Mouse (Mus musculus): Measurements from ENCODE around the gene Fbxo31.

Fbxo31 gene

GRCm38 (mm10) chr8:121591178-121592066 is 12.8 kb upstream of the Fbxo31 start:
- in situ Hi-C loops (cut with MboI; ENCODE audit: low pct_unique_long_range_greater_than_20kb in 1 of 2, low sequenced_read_pairs in 2 of 2, unreplicated experiment in 1 of 2): loop anchor here (10.0 to 25.0 kb wide), 2 partner anchors 47 to 346 kb away; partner anchors contain the start of genes 1700018B08Rik (in 2 of the 2), Banp (in 1 of the 2) and Car5a (in 1 of the 2)

GRCm38 (mm10) chr8:121590203-121591177 is 11.9 kb upstream of the Fbxo31 start, which contains the start of gene Map1lc3b:
Gene Map1lc3b, plus strand, starts transcription at chr8:121590361.
- in situ Hi-C loops (cut with MboI; ENCODE audit: low pct_unique_long_range_greater_than_20kb in 1 of 2, low sequenced_read_pairs in 2 of 2, unreplicated experiment in 1 of 2): loop anchor here (10.0 to 25.0 kb wide), 2 partner anchors 46 to 347 kb away; partner anchors contain the start of genes 1700018B08Rik (in 2 of the 2), Banp (in 1 of the 2) and Car5a (in 1 of the 2)

GRCm38 (mm10) chr8:121589205-121589726 is 10.7 kb upstream of the Fbxo31 start:
- in situ Hi-C loops (cut with MboI; ENCODE audit: low pct_unique_long_range_greater_than_20kb in 1 of 2, low sequenced_read_pairs in 2 of 2, unreplicated experiment in 1 of 2): loop anchor here in 1 of 2 experiments (25.0 kb wide), 1 partner anchor 348 kb away; the partner anchor contains the start of genes Banp and Car5a

GRCm38 (mm10) chr8:121588750-121589149 is 10.1 kb upstream of the Fbxo31 start:
- in situ Hi-C loops (cut with MboI; ENCODE audit: low pct_unique_long_range_greater_than_20kb in 1 of 2, low sequenced_read_pairs in 2 of 2, unreplicated experiment in 1 of 2): loop anchor here in 1 of 2 experiments (25.0 kb wide), 1 partner anchor 349 kb away; the partner anchor contains the start of genes Banp and Car5a

GRCm38 (mm10) chr8:121585159-121585825 is 6.7 kb upstream of the Fbxo31 start:
- in situ Hi-C loops (cut with MboI; ENCODE audit: low pct_unique_long_range_greater_than_20kb in 1 of 2, low sequenced_read_pairs in 2 of 2, unreplicated experiment in 1 of 2): loop anchor here in 1 of 2 experiments (25.0 kb wide), 1 partner anchor 352 kb away; the partner anchor contains the start of genes Banp and Car5a

- in situ Hi-C loops (cut with MboI; ENCODE audit: low pct_unique_long_range_greater_than_20kb in 1 of 2, low sequenced_read_pairs in 2 of 2, unreplicated experiment in 1 of 2): loop anchor here in 1 of 2 experiments (25.0 kb wide), 1 partner anchor 353 kb away; the partner anchor contains the start of genes Banp and Car5a
Observed at GRCm38 (mm10) chr8:121584730-121585129, 6.1 kb upstream of the Fbxo31 start.

- in situ Hi-C loops (cut with MboI; ENCODE audit: low pct_unique_long_range_greater_than_20kb in 1 of 2, low sequenced_read_pairs in 2 of 2, unreplicated experiment in 1 of 2): loop anchor here in 1 of 2 experiments (25.0 kb wide), 1 partner anchor 354 kb away; the partner anchor contains the start of genes Banp and Car5a
Observed at GRCm38 (mm10) chr8:121583653-121584052, 5.0 kb upstream of the Fbxo31 start.

GRCm38 (mm10) chr8:121580465-121580864 is 1.9 kb upstream of the Fbxo31 start:
- in situ Hi-C loops (cut with MboI; ENCODE audit: low pct_unique_long_range_greater_than_20kb in 1 of 2, low sequenced_read_pairs in 2 of 2, unreplicated experiment in 1 of 2): loop anchor here in 1 of 2 experiments (25.0 kb wide), 1 partner anchor 357 kb away; the partner anchor contains the start of genes Banp and Car5a

- in situ Hi-C loops (cut with MboI; ENCODE audit: low pct_unique_long_range_greater_than_20kb in 1 of 2, low sequenced_read_pairs in 2 of 2, unreplicated experiment in 1 of 2): loop anchor here in 1 of 2 experiments (25.0 kb wide), 1 partner anchor 359 kb away; the partner anchor contains the start of genes Banp and Car5a
Observed at GRCm38 (mm10) chr8:121577751-121578675, 593 bp downstream of the Fbxo31 start.

- in situ Hi-C loops (cut with MboI; ENCODE audit: low pct_unique_long_range_greater_than_20kb in 1 of 2, low sequenced_read_pairs in 2 of 2, unreplicated experiment in 1 of 2): loop anchor here in 1 of 2 experiments (25.0 kb wide), 1 partner anchor 362 kb away; the partner anchor contains the start of genes Banp and Car5a
Observed at GRCm38 (mm10) chr8:121575661-121576060, 2.9 kb downstream of the Fbxo31 start.

GRCm38 (mm10) chr8:121573275-121573674 is 5.3 kb downstream of the Fbxo31 start:
- in situ Hi-C loops (cut with MboI; ENCODE audit: low pct_unique_long_range_greater_than_20kb in 1 of 2, low sequenced_read_pairs in 2 of 2, unreplicated experiment in 1 of 2): no loop called here

- in situ Hi-C loops (cut with MboI; ENCODE audit: low pct_unique_long_range_greater_than_20kb in 1 of 2, low sequenced_read_pairs in 2 of 2, unreplicated experiment in 1 of 2): no loop called here
Observed at GRCm38 (mm10) chr8:121572121-121572520, 6.5 kb downstream of the Fbxo31 start.

- in situ Hi-C loops (cut with MboI; ENCODE audit: low pct_unique_long_range_greater_than_20kb in 1 of 2, low sequenced_read_pairs in 2 of 2, unreplicated experiment in 1 of 2): no loop called here
Observed at GRCm38 (mm10) chr8:121570801-121571200, 7.8 kb downstream of the Fbxo31 start.

GRCm38 (mm10) chr8:121570335-121570734 is 8.3 kb downstream of the Fbxo31 start:
- in situ Hi-C loops (cut with MboI; ENCODE audit: low pct_unique_long_range_greater_than_20kb in 1 of 2, low sequenced_read_pairs in 2 of 2, unreplicated experiment in 1 of 2): no loop called here

GRCm38 (mm10) chr8:121568321-121568720 is 10.3 kb downstream of the Fbxo31 start:
- in situ Hi-C loops (cut with MboI; ENCODE audit: low pct_unique_long_range_greater_than_20kb in 1 of 2, low sequenced_read_pairs in 2 of 2, unreplicated experiment in 1 of 2): no loop called here

- in situ Hi-C loops (cut with MboI; ENCODE audit: low pct_unique_long_range_greater_than_20kb in 1 of 2, low sequenced_read_pairs in 2 of 2, unreplicated experiment in 1 of 2): no loop called here
Observed at GRCm38 (mm10) chr8:121563701-121564100, 14.9 kb downstream of the Fbxo31 start.
